Mouse (Mus musculus) stomach, embryonic 14.5 days (tissue): Measurements from ENCODE around the gene Acot6. TPM values are rescaled to one million over a fixed set of nuclear protein-coding genes. Genes with fewer than 3 reads are reported as not detected.
A peak's percentile ranks its signal among the peaks of the same experiment; 100 is the strongest.

Experiments
- ATAC-seq: fragments of 200-750 bp; cut with Nextera tagmentation; 2 replicates; pipeline ENCODE4 v1.8.0; 2017; ENCODE audit warnings: low read depth, moderate TSS enrichment; ENCODE audit not compliant: insufficient number of reproducible peaks, insufficient read depth, low FRiP score
- H3K27ac ChIP-seq: fragments of 300-500 bp; sonication (generic); 2 replicates; pipeline ENCODE4 v1.5.1; 2014; ENCODE audit warnings: mild to moderate bottlenecking, low read length, moderate library complexity, mixed read lengths
- H3K27me3 ChIP-seq: fragments of 300-500 bp; sonication (generic); 2 replicates; pipeline ENCODE4 v1.6.1; 2014; ENCODE audit warnings: low read length, control low read depth, mixed read lengths; ENCODE audit not compliant: control insufficient read depth, insufficient read depth
- H3K36me3 ChIP-seq: fragments of 300-500 bp; sonication (generic); 2 replicates; pipeline ENCODE4 v1.6.1; 2014; ENCODE audit warnings: mild to moderate bottlenecking, control low read depth, low read length, moderate library complexity, mixed read lengths; ENCODE audit not compliant: control insufficient read depth, insufficient read depth
- H3K4me1 ChIP-seq: fragments of 300-500 bp; sonication (generic); 2 replicates; pipeline ENCODE4 v1.6.1; 2014; ENCODE audit warnings: low read length, control low read depth, mixed read lengths; ENCODE audit not compliant: control insufficient read depth, insufficient read depth
- H3K4me2 ChIP-seq: fragments of 300-500 bp; sonication (generic); replicated peaks from 2 replicates; pipeline ENCODE4 v1.6.1; 2014; ENCODE audit warnings: low read depth, low read length, control low read depth
- H3K4me3 ChIP-seq: fragments of 300-500 bp; sonication (generic); 2 replicates; pipeline ENCODE4 v1.5.1; 2014; ENCODE audit warnings: low read depth, low read length, control low read depth
- H3K9ac ChIP-seq: fragments of 300-500 bp; sonication (generic); replicated peaks from 2 replicates; pipeline ENCODE4 v1.6.1; 2014; ENCODE audit warnings: low read depth, mild to moderate bottlenecking, control low read depth, low read length, moderate library complexity, mixed read lengths
- H3K9me3 ChIP-seq: fragments of 300-500 bp; sonication (generic); 2 replicates; pipeline ENCODE4 v1.6.1; 2016; ENCODE audit warnings: low read depth, low read length, control low read depth; ENCODE audit not compliant: control insufficient read depth
- WGBS: fragments of 180-500 bp; shearing (Covaris S2); extraction: QIAGEN DNeasy Blood & Tissue Kit; methylation state at CpG from one replicate; pipeline ENCODE4 v1.1.7; 2014; 5-methylcytosine and 5-hydroxymethylcytosine counted together
- polyA plus RNA-seq: library from polyadenylated mRNA; unstranded; fragments of >200 nt; fragmentation: Nextera tagmentation; extraction: Ambion mirVana; gene quantifications from 2 replicates; pipeline ENCODE4 v1.2.1, GENCODE M21; 2014

Gene Acot6
- polyA plus RNA-seq, 1 experiment from 2014 or later, result 1.7 TPM

DNA sequence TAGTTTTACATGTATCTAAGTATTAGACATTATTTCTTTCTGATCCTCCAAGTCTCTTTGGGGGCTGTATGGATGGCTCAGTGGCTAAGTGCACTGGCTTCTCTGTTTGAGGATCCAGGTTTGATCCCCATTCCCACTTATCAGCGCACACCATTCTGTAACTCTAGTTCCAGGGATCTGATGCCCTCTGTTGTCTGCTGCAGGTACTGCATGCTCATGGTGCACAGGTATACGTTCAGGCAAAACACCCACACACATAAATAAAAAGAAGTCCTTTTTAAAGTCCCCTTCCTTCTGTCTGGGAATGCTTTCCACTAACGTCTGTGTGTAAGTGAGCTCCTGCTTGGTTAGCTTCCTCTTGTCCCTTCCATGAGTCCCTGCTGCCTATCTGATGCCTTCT, 31.8 kb downstream of the Acot6 start:
- no peak overlapping the region for H3K27ac ChIP-seq
- no peaks in the 10 kb centered on the region for H3K4me1 ChIP-seq
- H3K4me3 ChIP-seq, result no peak overlapping the region
- no peaks in the 10 kb centered on the region for H3K9me3 ChIP-seq
- peaks cover 4% of the 10 kb centered on the region; the same call in 1 of the 2 replicates for H3K36me3 ChIP-seq
- ATAC-seq, result no peak
- 59% methylated on average over 3 of the region's 3 CpGs for WGBS
- H3K9ac ChIP-seq, result no peak overlapping the region
- H3K4me2 ChIP-seq, result no peak overlapping the region
- no peaks in the 10 kb centered on the region for H3K27me3 ChIP-seq

DNA sequence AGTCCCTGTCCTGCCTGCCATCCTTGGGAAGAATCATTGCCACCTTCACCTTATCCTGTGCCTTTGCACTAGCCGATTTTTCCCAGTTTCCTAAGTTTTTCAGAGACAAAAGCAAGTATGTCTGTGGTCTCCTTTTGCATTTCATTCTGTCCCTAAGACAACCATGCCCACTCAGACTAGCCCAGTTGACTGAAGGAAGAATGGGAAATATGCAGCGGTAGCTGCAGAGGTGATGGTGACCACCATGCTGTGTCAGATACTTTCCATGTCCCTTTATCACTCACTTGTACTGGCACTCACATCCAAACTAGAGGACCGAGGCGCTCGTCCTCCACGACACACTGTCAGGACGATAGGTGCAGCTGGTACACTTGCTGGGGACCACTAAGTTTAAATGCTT, 36.7 kb downstream of the Acot6 start:
- no peak for ATAC-seq
- Histone ChIP-seq H3K27me3 (no peaks in the 10 kb centered on the region), H3K9me3 (no peaks in the 10 kb centered on the region), H3K27ac (no peak overlapping the region), H3K4me2 (no peak overlapping the region), H3K9ac (no peak overlapping the region), H3K36me3 (peaks cover 7% of the 10 kb centered on the region; the same call in 1 of the 2 replicates), H3K4me1 (no peaks in the 10 kb centered on the region), H3K4me3 (no peak overlapping the region)
- 92% methylated on average over 7 of the region's 7 CpGs for WGBS

GRCm38 (mm10) chr12:84140135-84140534, 39.7 kb downstream of the Acot6 start:
- Histone ChIP-seq H3K9me3 (no peaks in the 10 kb centered on the region), H3K4me3 (no peak overlapping the region), H3K4me2 (no peak overlapping the region), H3K36me3 (peaks cover 7% of the 10 kb centered on the region; the same call in 1 of the 2 replicates), H3K27ac (no peak overlapping the region), H3K27me3 (no peaks in the 10 kb centered on the region), H3K9ac (no peak overlapping the region), H3K4me1 (no peaks in the 10 kb centered on the region)
- no peak for ATAC-seq
- WGBS, result 69% methylated on average over 4 of the region's 4 CpGs

DNA sequence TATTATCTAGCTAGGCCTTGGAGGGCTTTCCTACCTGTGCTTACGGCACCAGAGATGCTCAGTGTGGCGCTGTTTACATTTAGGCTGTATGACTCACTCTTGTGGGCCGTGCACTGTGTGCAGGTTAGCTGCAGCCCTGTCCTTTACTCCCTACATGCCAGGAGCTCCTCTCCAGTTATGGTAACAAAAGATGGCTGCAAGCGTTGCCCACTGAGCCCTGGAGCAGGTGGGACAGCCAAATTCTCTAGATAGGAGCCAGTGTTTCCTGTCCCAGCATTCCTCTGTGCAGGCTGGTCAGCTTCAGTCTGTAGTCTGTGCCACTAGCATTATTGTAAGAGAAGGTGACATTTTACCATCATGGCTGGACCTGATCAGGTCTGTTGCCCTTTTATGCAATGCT, 40.8 kb downstream of the Acot6 start:
- Histone ChIP-seq H3K4me3 (no peak overlapping the region), H3K9ac (no peak overlapping the region), H3K4me1 (no peaks in the 10 kb centered on the region), H3K27me3 (no peaks in the 10 kb centered on the region), H3K27ac (no peak overlapping the region), H3K4me2 (no peak overlapping the region), H3K36me3 (peaks cover 7% of the 10 kb centered on the region; the same call in 1 of the 2 replicates), H3K9me3 (no peaks in the 10 kb centered on the region)
- no peak for ATAC-seq
- WGBS, result 68% methylated on average over 4 of the region's 4 CpGs

GRCm38 (mm10) chr12:84142281-84143050, 42.0 kb downstream of the Acot6 start:
- no peaks in the 10 kb centered on the region for H3K9me3 ChIP-seq
- H3K27me3 ChIP-seq, result no peaks in the 10 kb centered on the region
- peaks cover 2% of the 10 kb centered on the region; the same call in 1 of the 2 replicates for H3K36me3 ChIP-seq
- WGBS, result 45% methylated on average over 14 of the region's 14 CpGs
- H3K4me2 ChIP-seq, result no peak overlapping the region
- no peak for ATAC-seq
- no peak overlapping the region for H3K27ac ChIP-seq
- H3K4me1 ChIP-seq, result no peaks in the 10 kb centered on the region
- H3K9ac ChIP-seq, result no peak overlapping the region
- H3K4me3 ChIP-seq, result no peak overlapping the region

GRCm38 (mm10) chr12:84147954-84148621, 47.6 kb downstream of the Acot6 start, which contains the start of gene Pnma1:
Gene Pnma1, minus strand, starts transcription at chr12:84148489.
- peak within 1 kb of the TSS; percentile 70 for H3K4me2 ChIP-seq
- 2% methylated on average over 43 of the region's 50 CpGs for WGBS
- peaks cover 6% of the 10 kb centered on the region; the same call in 1 of the 2 replicates for H3K4me1 ChIP-seq
- peak within 1 kb of the TSS; percentile 23; the same call in 1 of the 2 replicates for H3K9ac ChIP-seq
- H3K36me3 ChIP-seq, result peaks cover 11% of the 10 kb centered on the region
- H3K4me3 ChIP-seq, result peak within 1 kb of the TSS; percentile 36
- H3K27me3 ChIP-seq, result no peaks in the 10 kb centered on the region
- no peaks in the 10 kb centered on the region for H3K9me3 ChIP-seq
- ATAC-seq, result peak; percentile 74
- H3K27ac ChIP-seq, result no peak within 1 kb of the TSS

DNA sequence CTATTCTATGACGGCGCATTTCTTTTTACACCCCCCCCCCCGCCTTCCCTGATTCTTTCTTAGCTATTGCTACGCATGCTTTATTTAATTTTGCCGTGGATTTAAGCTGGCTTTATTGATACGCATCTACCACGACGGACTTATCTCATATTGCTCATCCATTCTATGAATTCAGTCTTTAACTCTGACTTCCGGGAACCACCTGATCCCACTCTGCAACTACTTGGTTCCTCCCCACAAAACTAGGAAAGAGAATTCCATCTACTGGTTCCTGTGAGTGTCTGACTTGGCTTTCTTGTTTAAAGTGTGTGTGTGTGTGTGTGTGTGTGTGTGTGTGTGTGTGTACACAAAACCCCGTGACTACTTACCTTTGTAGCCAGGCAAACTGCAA, 48.2 kb downstream of the Acot6 start:
- Histone ChIP-seq H3K4me1 (peaks cover 6% of the 10 kb centered on the region; the same call in 1 of the 2 replicates), H3K27me3 (no peaks in the 10 kb centered on the region), H3K4me2 (peak overlapping the region; percentile 70), H3K27ac (no peak overlapping the region), H3K9ac (no peak overlapping the region), H3K9me3 (no peaks in the 10 kb centered on the region), H3K36me3 (peaks cover 15% of the 10 kb centered on the region), H3K4me3 (peak overlapping the region; percentile 36)
- no peak for ATAC-seq
- 13% methylated on average over 10 of the region's 10 CpGs for WGBS

DNA sequence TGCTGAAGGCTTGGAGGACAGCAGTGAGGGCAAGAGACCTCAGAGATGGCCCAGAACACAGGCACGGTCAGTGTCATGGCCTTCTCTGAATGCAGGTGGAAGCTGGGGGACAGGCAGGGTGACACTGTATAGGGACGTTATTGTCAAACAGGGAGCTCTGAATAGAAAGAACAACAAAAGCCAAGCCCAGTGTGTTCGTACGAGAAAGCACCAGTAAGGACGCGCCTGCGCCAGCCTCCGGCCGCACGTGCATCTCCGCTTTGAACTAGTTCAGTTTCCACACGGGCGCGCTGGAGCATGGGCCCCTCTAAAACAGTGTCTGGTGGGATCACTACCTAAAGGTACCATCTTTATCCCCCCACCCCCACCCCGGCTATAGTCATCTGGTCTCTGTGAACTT, 49.5 kb downstream of the Acot6 start:
- no peaks in the 10 kb centered on the region for H3K27me3 ChIP-seq
- H3K9ac ChIP-seq, result no peak overlapping the region
- no peaks in the 10 kb centered on the region for H3K9me3 ChIP-seq
- H3K4me3 ChIP-seq, result no peak overlapping the region
- H3K4me1 ChIP-seq, result peaks cover 6% of the 10 kb centered on the region; the same call in 1 of the 2 replicates
- 93% methylated on average over 15 of the region's 15 CpGs for WGBS
- H3K27ac ChIP-seq, result no peak overlapping the region
- H3K4me2 ChIP-seq, result no peak overlapping the region
- ATAC-seq, result no peak
- peaks cover 24% of the 10 kb centered on the region for H3K36me3 ChIP-seq
